Mouse (Mus musculus): ENCODE data around the gene Plet1.

GRCm38 (mm10) chr9:50552206-50552605 lies 57.9 kb downstream of the Plet1 start:
- TF ChIP-seq EP300 (optimal IDR thresholded peaks at IDR 0.05): no peak
- no peak for TF ChIP-seq CTCF (IDR thresholded peaks at IDR 0.05; ENCODE audit: low read depth)

All from stomach, postnatal 0 days (tissue).